Mouse (Mus musculus) midbrain, embryonic 13.5 days (tissue): ENCODE data around the gene Rsrp1. TPM values are rescaled to one million over a fixed set of nuclear protein-coding genes. Genes with fewer than 3 reads are reported as not detected.

Source experiments
- ATAC-seq: fragments of 200-750 bp; cut with Nextera tagmentation; 2 replicates; pipeline ENCODE4 v1.8.0; 2017; ENCODE audit warnings: mild to moderate bottlenecking, moderate TSS enrichment, moderate library complexity
- H3K27ac ChIP-seq: fragments of 300-500 bp; sonication (generic); 2 replicates; pipeline ENCODE4 v1.5.1; 2015; ENCODE audit warnings: inconsistent platforms, mild to moderate bottlenecking, moderate library complexity
- H3K27me3 ChIP-seq: fragments of 300-500 bp; sonication (generic); 2 replicates; pipeline ENCODE4 v1.6.1; 2015; ENCODE audit warnings: mild to moderate bottlenecking, inconsistent platforms
- H3K36me3 ChIP-seq: fragments of 300-500 bp; sonication (generic); 2 replicates; pipeline ENCODE4 v1.6.1; 2015; ENCODE audit warnings: mild to moderate bottlenecking, inconsistent platforms
- H3K4me1 ChIP-seq: fragments of 300-500 bp; sonication (generic); replicated peaks from 2 replicates; pipeline ENCODE4 v1.6.1; 2015; ENCODE audit warnings: inconsistent platforms
- H3K4me2 ChIP-seq: fragments of 300-500 bp; sonication (generic); replicated peaks from 2 replicates; pipeline ENCODE4 v1.6.1; 2015; ENCODE audit warnings: moderate library complexity, mild to moderate bottlenecking, inconsistent platforms
- H3K4me3 ChIP-seq: fragments of 300-500 bp; sonication (generic); replicated peaks from 2 replicates; pipeline ENCODE4 v1.5.1; 2015; ENCODE audit warnings: mild to moderate bottlenecking, inconsistent platforms
- H3K9ac ChIP-seq: fragments of 300-500 bp; sonication (generic); replicated peaks from 2 replicates; pipeline ENCODE4 v1.6.1; 2015; ENCODE audit warnings: mild to moderate bottlenecking, inconsistent platforms
- H3K9me3 ChIP-seq: fragments of 300-500 bp; sonication (generic); 2 replicates; pipeline ENCODE4 v1.6.1; 2016; ENCODE audit warnings: mild to moderate bottlenecking, inconsistent platforms
- WGBS: fragments of 180-500 bp; shearing (Covaris S2); methylation state at CpG from one replicate; pipeline ENCODE4 v1.1.7; 2015; 5-methylcytosine and 5-hydroxymethylcytosine counted together
- polyA plus RNA-seq: library from polyadenylated mRNA; unstranded; fragments of >200 nt; fragmentation: Nextera tagmentation; extraction: Ambion mirVana; gene quantifications from 2 replicates; pipeline ENCODE4 v1.2.1, GENCODE M21; 2015

Gene Rsrp1
- polyA plus RNA-seq, 1 experiment from 2014 or later, result 601 TPM

GRCm38 (mm10) chr4:134946024-134946744 is 22.8 kb downstream of the Rsrp1 start:
- no peaks in the 10 kb centered on the region for H3K36me3 ChIP-seq
- peak overlapping the region; percentile 45 for H3K4me2 ChIP-seq
- no peak overlapping the region; the same call in 1 of the 2 replicates for H3K9ac ChIP-seq
- peaks cover 31% of the 10 kb centered on the region for H3K27me3 ChIP-seq
- peaks cover 18% of the 10 kb centered on the region for H3K4me1 ChIP-seq
- H3K27ac ChIP-seq, result no peak overlapping the region
- 16% methylated on average over 17 of the region's 17 CpGs for WGBS
- no peaks in the 10 kb centered on the region for H3K9me3 ChIP-seq
- 0 out of 2 replicates have a peak overlapping the region, but pooled peaks have one; percentile 15 for H3K4me3 ChIP-seq
- peak; percentile 54; the same call in 1 of the 2 replicates for ATAC-seq

- WGBS, result 25% methylated on average over 11 of the region's 11 CpGs
- no peak overlapping the region for H3K9ac ChIP-seq
- H3K27ac ChIP-seq, result peak overlapping the region; percentile 54; the same call in 1 of the 2 replicates
Observed at GRCm38 (mm10) chr4:134950518-134951091, 27.2 kb downstream of the Rsrp1 start.

DNA sequence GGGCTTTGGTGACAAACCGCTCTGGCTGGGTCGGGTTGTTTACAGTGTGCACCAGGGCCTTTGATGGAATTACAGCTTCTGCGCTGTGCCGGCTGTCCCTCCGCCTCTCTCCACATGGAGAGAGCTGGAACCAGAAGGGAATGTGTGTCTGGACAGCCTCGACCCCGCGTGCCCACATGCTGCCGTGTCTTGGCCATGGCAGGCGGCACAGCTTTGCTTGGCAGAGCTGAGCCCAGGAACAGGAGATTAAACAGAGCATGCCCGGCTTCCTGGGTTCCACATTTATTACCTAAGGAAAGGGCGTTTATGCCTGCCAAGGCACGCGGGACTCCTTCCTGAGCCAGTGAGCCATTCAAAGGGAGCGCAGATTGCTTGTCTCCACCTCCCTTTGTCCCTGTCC is 31.1 kb downstream of the Rsrp1 start:
- Histone ChIP-seq H3K4me3 (no peak overlapping the region), H3K27ac (no peak overlapping the region), H3K4me1 (peaks cover 17% of the 10 kb centered on the region), H3K36me3 (no peaks in the 10 kb centered on the region), H3K27me3 (peaks cover 4% of the 10 kb centered on the region; the same call in 1 of the 2 replicates), H3K4me2 (0 out of 2 replicates have a peak overlapping the region, but pooled peaks have one; percentile 1), H3K9ac (no peak overlapping the region), H3K9me3 (no peaks in the 10 kb centered on the region)
- WGBS, result 30% methylated on average over 15 of the region's 15 CpGs
- ATAC-seq, result no peak

More at GRCm38 (mm10) chr4:134950518-134951091, 27.2 kb downstream of the Rsrp1 start:
- Histone ChIP-seq H3K27me3 (peaks cover 4% of the 10 kb centered on the region; the same call in 1 of the 2 replicates), H3K4me1 (peaks cover 22% of the 10 kb centered on the region), H3K4me3 (no peak overlapping the region), H3K36me3 (no peaks in the 10 kb centered on the region), H3K4me2 (no peak overlapping the region), H3K9me3 (no peaks in the 10 kb centered on the region)
- peak; percentile 88 for ATAC-seq

- Histone ChIP-seq H3K36me3 (no peaks in the 10 kb centered on the region), H3K9ac (no peak overlapping the region), H3K27ac (no peak overlapping the region), H3K4me3 (no peak overlapping the region), H3K9me3 (no peaks in the 10 kb centered on the region), H3K4me2 (no peak overlapping the region), H3K27me3 (peaks cover 4% of the 10 kb centered on the region), H3K4me1 (peaks cover 17% of the 10 kb centered on the region)
- WGBS, result 84% methylated on average over 2 of the region's 2 CpGs
- ATAC-seq, result no peak
Observed at GRCm38 (mm10) chr4:134955196-134955595, 31.8 kb downstream of the Rsrp1 start.

DNA sequence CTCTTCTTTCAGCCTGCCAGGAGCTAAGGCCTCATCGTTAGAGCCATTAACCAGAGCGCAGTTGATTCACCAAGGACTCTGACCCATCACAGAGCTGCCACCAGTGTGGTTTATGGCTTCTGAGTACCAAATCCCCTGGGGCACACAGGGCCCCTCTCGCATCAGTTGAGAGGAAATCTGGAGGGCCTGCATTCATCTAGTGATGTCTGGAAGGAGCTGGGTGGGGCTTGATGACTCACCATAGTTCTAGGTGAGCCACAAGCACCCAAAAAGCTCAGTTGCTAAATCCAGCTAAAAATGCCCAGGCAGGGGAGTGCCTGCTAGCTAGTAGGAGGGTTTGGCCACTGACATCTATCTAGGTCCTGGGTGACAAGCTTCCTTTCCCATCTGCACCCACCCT is 32.5 kb downstream of the Rsrp1 start:
- Histone ChIP-seq H3K9me3 (no peaks in the 10 kb centered on the region), H3K9ac (no peak overlapping the region), H3K36me3 (no peaks in the 10 kb centered on the region), H3K27me3 (peaks cover 4% of the 10 kb centered on the region), H3K4me2 (no peak overlapping the region), H3K27ac (no peak overlapping the region), H3K4me1 (peaks cover 11% of the 10 kb centered on the region), H3K4me3 (no peak overlapping the region)
- 79% methylated on average over 3 of the region's 3 CpGs for WGBS
- no peak for ATAC-seq

DNA sequence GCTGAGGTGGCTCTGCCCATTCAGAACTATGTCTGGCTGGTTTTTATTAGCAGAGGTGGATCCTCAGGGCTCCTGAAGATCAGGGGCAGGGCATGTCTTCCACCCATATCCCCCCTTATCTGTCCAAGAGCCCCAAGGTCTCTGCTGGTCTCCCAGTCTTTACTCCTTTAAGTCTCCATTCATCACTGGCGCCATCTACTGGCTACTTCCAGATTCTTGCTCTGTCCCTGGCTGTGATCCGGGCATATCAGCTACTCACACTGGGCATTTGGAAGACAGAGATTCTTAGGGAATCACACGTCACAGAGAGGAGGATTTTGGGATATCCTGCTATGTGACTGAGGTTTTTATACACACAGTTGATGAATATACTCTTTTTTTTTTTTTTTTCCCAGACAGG is 32.9 kb downstream of the Rsrp1 start:
- no peaks in the 10 kb centered on the region for H3K9me3 ChIP-seq
- H3K4me1 ChIP-seq, result peaks cover 11% of the 10 kb centered on the region
- WGBS, result 14% methylated on average over 3 of the region's 3 CpGs
- ATAC-seq, result no peak
- no peak overlapping the region for H3K27ac ChIP-seq
- H3K36me3 ChIP-seq, result no peaks in the 10 kb centered on the region
- H3K9ac ChIP-seq, result no peak overlapping the region
- peaks cover 4% of the 10 kb centered on the region for H3K27me3 ChIP-seq
- H3K4me2 ChIP-seq, result no peak overlapping the region
- no peak overlapping the region for H3K4me3 ChIP-seq

DNA sequence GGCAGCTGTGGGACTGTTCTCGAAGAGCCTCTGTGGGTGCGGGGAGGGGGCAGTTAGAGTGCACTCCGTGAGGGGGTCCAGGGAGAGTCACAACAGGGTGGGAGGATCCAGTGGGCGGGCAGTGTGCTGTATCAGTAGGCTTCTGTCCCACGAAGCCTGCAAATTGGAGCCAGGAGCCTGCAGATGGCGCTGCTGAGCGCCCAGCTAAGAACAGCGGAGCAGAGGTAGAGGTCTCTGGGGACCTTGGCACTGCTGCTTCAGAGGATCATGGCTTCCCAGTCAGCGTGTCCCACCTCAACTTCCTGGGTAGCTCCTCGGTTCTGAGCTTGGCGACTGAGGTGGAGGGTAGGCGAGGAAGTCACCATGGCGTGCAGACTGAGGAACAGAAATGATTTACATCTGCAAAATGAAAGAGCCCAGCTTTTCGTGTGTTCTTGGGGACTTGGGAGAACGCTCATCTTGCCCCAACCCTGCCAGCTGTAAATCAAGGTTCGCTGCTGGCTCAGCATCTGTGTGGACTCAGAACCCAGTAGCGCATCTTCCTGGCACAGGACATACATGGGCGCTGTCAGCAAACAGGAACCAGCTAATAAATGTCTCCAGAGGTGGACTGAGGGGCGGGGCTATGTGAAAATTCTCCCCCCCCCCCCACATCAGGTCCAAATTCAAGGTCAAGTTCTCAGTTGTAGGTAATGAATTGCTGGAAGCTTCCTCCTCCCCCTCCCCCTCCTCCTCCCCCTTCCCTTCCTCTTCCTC is 39.8 kb downstream of the Rsrp1 start:
- ATAC-seq, result no peak
- no peaks in the 10 kb centered on the region for H3K4me1 ChIP-seq
- H3K27me3 ChIP-seq, result no peaks in the 10 kb centered on the region; the same call in 1 of the 2 replicates
- H3K9ac ChIP-seq, result no peak overlapping the region
- H3K4me2 ChIP-seq, result peak overlapping the region; percentile 5; the same call in 1 of the 2 replicates
- no peaks in the 10 kb centered on the region for H3K9me3 ChIP-seq
- no peak overlapping the region for H3K4me3 ChIP-seq
- H3K27ac ChIP-seq, result no peak overlapping the region
- no peaks in the 10 kb centered on the region for H3K36me3 ChIP-seq
- 29% methylated on average over 19 of the region's 19 CpGs for WGBS

DNA sequence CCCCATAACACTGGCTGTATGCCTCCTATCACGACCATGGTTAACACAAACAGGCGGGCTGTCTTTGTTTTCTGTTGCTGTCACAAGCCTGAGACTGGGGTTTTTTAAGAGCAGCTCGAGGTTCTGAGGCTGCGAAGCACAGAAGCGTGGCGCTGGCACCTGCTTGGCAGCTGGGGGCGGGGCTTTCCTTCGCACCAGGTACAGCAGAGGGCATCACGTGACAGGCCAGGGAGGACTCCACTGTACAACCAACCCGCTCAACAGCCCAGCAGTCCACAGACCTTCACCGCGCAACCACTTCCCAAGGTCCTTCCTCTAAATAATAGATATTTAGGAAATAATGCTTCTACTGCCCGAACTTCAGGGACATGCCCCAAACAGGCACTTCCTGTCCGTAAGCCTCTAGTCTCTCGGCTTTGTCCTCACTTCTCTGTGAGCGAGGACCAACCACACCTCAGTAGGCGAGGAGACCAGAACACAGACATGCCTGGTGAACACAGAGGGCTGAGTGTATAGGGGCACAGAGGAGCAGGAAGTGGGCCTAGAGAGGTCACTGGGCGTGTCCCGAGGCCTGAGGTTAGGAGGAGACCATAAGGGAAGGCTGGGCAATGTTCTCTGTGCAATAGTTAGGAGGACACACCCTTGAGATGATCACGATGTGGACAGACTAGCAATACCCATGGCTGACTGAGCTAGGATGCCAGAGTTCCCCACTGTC is 44.7 kb downstream of the Rsrp1 start:
- ATAC-seq, result no peak
- no peak overlapping the region for H3K9ac ChIP-seq
- H3K36me3 ChIP-seq, result no peaks in the 10 kb centered on the region
- WGBS, result 86% methylated on average over 20 of the region's 20 CpGs
- H3K9me3 ChIP-seq, result no peaks in the 10 kb centered on the region
- H3K4me3 ChIP-seq, result no peak overlapping the region
- H3K27me3 ChIP-seq, result peaks cover 3% of the 10 kb centered on the region; the same call in 1 of the 2 replicates
- H3K4me1 ChIP-seq, result no peaks in the 10 kb centered on the region
- H3K4me2 ChIP-seq, result no peak overlapping the region
- no peak overlapping the region for H3K27ac ChIP-seq

GRCm38 (mm10) chr4:134968605-134968976 is 45.2 kb downstream of the Rsrp1 start:
- Histone ChIP-seq H3K27ac (no peak overlapping the region), H3K27me3 (peaks cover 3% of the 10 kb centered on the region; the same call in 1 of the 2 replicates), H3K4me1 (no peaks in the 10 kb centered on the region), H3K4me3 (no peak overlapping the region), H3K9me3 (no peaks in the 10 kb centered on the region), H3K36me3 (no peaks in the 10 kb centered on the region), H3K9ac (no peak overlapping the region), H3K4me2 (no peak overlapping the region)
- no peak for ATAC-seq
- WGBS, result 85% methylated on average over 18 of the region's 18 CpGs

- H3K36me3 ChIP-seq, result no peaks in the 10 kb centered on the region
- no peaks in the 10 kb centered on the region for H3K9me3 ChIP-seq
- ATAC-seq, result 0 out of 2 replicates have a peak, but pooled peaks have one; percentile 56
- no peak overlapping the region for H3K27ac ChIP-seq
- H3K4me1 ChIP-seq, result peaks cover 7% of the 10 kb centered on the region; the same call in 1 of the 2 replicates
- H3K27me3 ChIP-seq, result peaks cover 3% of the 10 kb centered on the region; the same call in 1 of the 2 replicates
- 24% methylated on average over 14 of the region's 14 CpGs for WGBS
- no peak overlapping the region for H3K4me3 ChIP-seq
- no peak overlapping the region for H3K9ac ChIP-seq
- H3K4me2 ChIP-seq, result peak overlapping the region; percentile 25; the same call in 1 of the 2 replicates
Observed at GRCm38 (mm10) chr4:134975261-134975928, 52.0 kb downstream of the Rsrp1 start.

- Histone ChIP-seq H3K4me2 (no peak overlapping the region), H3K4me3 (no peak overlapping the region), H3K27me3 (peaks cover 3% of the 10 kb centered on the region; the same call in 1 of the 2 replicates), H3K9ac (no peak overlapping the region), H3K4me1 (peaks cover 7% of the 10 kb centered on the region; the same call in 1 of the 2 replicates), H3K36me3 (no peaks in the 10 kb centered on the region), H3K9me3 (no peaks in the 10 kb centered on the region), H3K27ac (no peak overlapping the region)
- 89% methylated on average over 4 of the region's 4 CpGs for WGBS
- no peak for ATAC-seq
Observed at GRCm38 (mm10) chr4:134975929-134976308, 52.5 kb downstream of the Rsrp1 start.
